9 mouse cellular contexts compared by ENCODE assay signal in the genomic region with DNA sequence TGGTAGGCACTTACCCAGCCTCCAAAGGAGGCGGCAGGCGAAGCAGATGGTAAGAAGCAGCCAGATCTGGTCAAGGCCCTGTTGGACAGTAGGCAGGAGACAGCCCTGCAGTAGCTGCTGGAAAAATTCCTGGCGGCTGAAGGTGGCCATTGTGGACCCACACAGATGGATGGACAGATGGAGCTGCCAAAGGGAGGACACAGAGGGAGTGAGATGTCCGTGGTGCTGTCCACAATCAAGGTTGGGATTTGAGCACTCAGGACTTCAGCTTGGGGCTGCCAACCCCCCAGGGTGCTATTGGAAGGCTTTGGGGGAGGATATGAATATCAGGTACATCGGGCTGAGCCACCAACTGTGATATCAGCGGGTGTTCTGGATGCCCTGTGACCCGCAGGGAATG. TPM values are rescaled to one million over a fixed set of nuclear protein-coding genes. Genes with fewer than 3 reads are reported as not detected.
DNase-seq lines count a peak whose midpoint lies in the region; ATAC-seq and TF ChIP-seq lines count a peak whose summit lies in the region.
"Had no signal": no experiment of that assay in that cellular context is flagged by ENCODE, and none has a peak within 500 bp of the region (broad histone marks: within the 10 kb centered on the region; RNA-seq: fewer than 3 reads in every experiment).

No protein-coding gene starts in this region.

- TF ChIP-seq POLR2A in kidney, adult 2 months (IDR thresholded peaks at IDR 0.05; ENCODE audit: low read depth, low read length): no peak

- no peaks in the 10 kb centered on the region for H3K9me3 ChIP-seq in forebrain, embryonic 15.5 days
- no peaks in the 10 kb centered on the region for H3K9me3 ChIP-seq in liver, postnatal 0 days (ENCODE audit: low read length)
- H3K9me3 ChIP-seq: G1E had no signal

- 51% methylated on average over 7 of the region's 7 CpGs for WGBS in kidney, adult 2 months
- 36% methylated on average over 7 of the region's 7 CpGs for WGBS in forebrain, embryonic 15.5 days
- 43% methylated on average over 7 of the region's 7 CpGs for WGBS in liver, postnatal 0 days (ENCODE audit: insufficient replicate concordance)

- peak overlapping the region; percentile 63 for H3K9ac ChIP-seq in forebrain, embryonic 15.5 days (replicated peaks)
- H3K9ac ChIP-seq in liver, postnatal 0 days (replicated peaks): no peak overlapping the region

- ATAC-seq in cerebellum, adult (ENCODE audit: insufficient number of reproducible peaks, low FRiP score, low TSS enrichment): peak; percentile 90
- peak; percentile 20; the same call in 1 of the 2 replicates for ATAC-seq in forebrain, embryonic 15.5 days (replicated peaks)
- ATAC-seq in liver, postnatal 0 days: no peak

- no peak for TF ChIP-seq CTCF in kidney, adult 2 months (conservative IDR thresholded peaks at IDR 0.05; ENCODE audit: insufficient read depth, insufficient read length, low read depth, low read length)
- TF ChIP-seq CTCF in liver, postnatal 0 days (IDR thresholded peaks at IDR 0.05; ENCODE audit: low read depth): no peak

- no peaks in the 10 kb centered on the region for H3K4me1 ChIP-seq in kidney, adult 2 months (ENCODE audit: control insufficient read depth, insufficient read depth, low read length)
- H3K4me1 ChIP-seq in forebrain, embryonic 15.5 days: peaks cover 7% of the 10 kb centered on the region
- no peaks in the 10 kb centered on the region for H3K4me1 ChIP-seq in liver, postnatal 0 days (ENCODE audit: insufficient read depth)

- no peak overlapping the region for H3K27ac ChIP-seq in kidney, adult 2 months (ENCODE audit: insufficient read depth, low read depth, low read length)
- no peak overlapping the region for H3K27ac ChIP-seq in forebrain, embryonic 15.5 days (replicated peaks)
- no peak overlapping the region for H3K27ac ChIP-seq in liver, postnatal 0 days (ENCODE audit: low read depth)

- DNase-seq in kidney, adult 2 months: no peak
- no peak for DNase-seq in kidney, postnatal 36 days
- no peak for DNase-seq in liver, postnatal 0 days
- no peak for DNase-seq in spleen, adult 12 weeks (ENCODE audit: low spot score)
- no peak for DNase-seq in adipocyte (ENCODE audit: low spot score)
- DNase-seq in gastrocnemius, adult 8-10 months (ENCODE audit: low spot score in 2 of 2): no peak

- peak overlapping the region; percentile 78 for H3K4me3 ChIP-seq in kidney, adult 2 months (ENCODE audit: insufficient read depth, low read depth, low read length)
- peak overlapping the region; percentile 60 for H3K4me3 ChIP-seq in forebrain, embryonic 15.5 days
- H3K4me3 ChIP-seq in liver, postnatal 0 days (ENCODE audit: low read depth, low read length): no peak overlapping the region

- H3K36me3 ChIP-seq in kidney, adult 2 months (ENCODE audit: control insufficient read depth, insufficient read depth, low read length): no peaks in the 10 kb centered on the region
- H3K36me3 ChIP-seq in forebrain, embryonic 15.5 days: no peaks in the 10 kb centered on the region
- no peaks in the 10 kb centered on the region for H3K36me3 ChIP-seq in liver, postnatal 0 days (replicated peaks; ENCODE audit: insufficient read depth, low read length)
- H3K36me3 ChIP-seq: G1E had no signal

- TF ChIP-seq EP300 in liver, postnatal 0 days (IDR thresholded peaks at IDR 0.05; ENCODE audit: low read depth): no peak

- H3K4me2 ChIP-seq in forebrain, embryonic 15.5 days (replicated peaks): peak overlapping the region; percentile 54
- peak overlapping the region; percentile 68 for H3K4me2 ChIP-seq in liver, postnatal 0 days (ENCODE audit: low read depth, low read length)

- no peaks in the 10 kb centered on the region for H3K27me3 ChIP-seq in kidney, adult 2 months (replicated peaks; ENCODE audit: control insufficient read depth, insufficient read depth, low read length)
- H3K27me3 ChIP-seq in forebrain, embryonic 15.5 days: no peaks in the 10 kb centered on the region
- H3K27me3 ChIP-seq in liver, postnatal 0 days (ENCODE audit: insufficient read depth, low read length): no peaks in the 10 kb centered on the region

RNA-seq across cellular contexts. Expression of a gene that starts 0.8 kb away (rescaled TPM):
- polyA plus RNA-seq in kidney, adult 2 months (2012; rRNA removed): 20.7 and 24.8 TPM in 2 replicates
- polyA plus RNA-seq in forebrain, embryonic 15.5 days (2015; fragmentation: Nextera tagmentation; extraction: Ambion mirVana): 39.5 and 43.5 TPM in 2 replicates
- polyA plus RNA-seq in liver, postnatal 0 days (2015; fragmentation: Nextera tagmentation; extraction: Ambion mirVana): 1.5 and 1.9 TPM in 2 replicates
- 1 to 10 TPM; 3.3 to 5.1 (median 4.2) TPM for total RNA-seq in gastrocnemius, adult 8-10 months (2022)

RNA-seq across cellular contexts. Expression of a gene that starts 12.2 kb away (rescaled TPM):
- polyA plus RNA-seq in kidney, adult 2 months (2012; rRNA removed): 180 and 192 TPM in 2 replicates
- 21.7 and 24.0 TPM in 2 replicates for polyA plus RNA-seq in forebrain, embryonic 15.5 days (2015; fragmentation: Nextera tagmentation; extraction: Ambion mirVana)
- polyA plus RNA-seq in liver, postnatal 0 days (2015; fragmentation: Nextera tagmentation; extraction: Ambion mirVana): 74.7 and 84.5 TPM in 2 replicates
- total RNA-seq in gastrocnemius, adult 8-10 months (2022): 1 to 10 TPM; 5.4 to 8.3 (median 7.0) TPM

RNA-seq across cellular contexts. Expression of a gene that starts 29.6 kb away (rescaled TPM):
- polyA plus RNA-seq in kidney, adult 2 months (2012; rRNA removed): 17.0 and 19.0 TPM in 2 replicates
- 24.9 and 25.3 TPM in 2 replicates for polyA plus RNA-seq in forebrain, embryonic 15.5 days (2015; fragmentation: Nextera tagmentation; extraction: Ambion mirVana)
- 2.1 and 2.2 TPM in 2 replicates for polyA plus RNA-seq in liver, postnatal 0 days (2015; fragmentation: Nextera tagmentation; extraction: Ambion mirVana)
- 1 to 10 TPM; 2.3 to 3.6 (median 3.0) TPM for total RNA-seq in gastrocnemius, adult 8-10 months (2022)

RNA-seq across cellular contexts. Expression of a gene that starts 46.7 kb away (rescaled TPM):
- polyA plus RNA-seq in kidney, adult 2 months (2012; rRNA removed): 31.1 and 32.1 TPM in 2 replicates
- 51.1 and 54.3 TPM in 2 replicates for polyA plus RNA-seq in forebrain, embryonic 15.5 days (2015; fragmentation: Nextera tagmentation; extraction: Ambion mirVana)
- 16.4 and 17.7 TPM in 2 replicates for polyA plus RNA-seq in liver, postnatal 0 days (2015; fragmentation: Nextera tagmentation; extraction: Ambion mirVana)
- 10 to 100 TPM; 11.9 to 15.5 (median 14.0) TPM for total RNA-seq in gastrocnemius, adult 8-10 months (2022)

RNA-seq across cellular contexts. Expression of a gene that starts 59.9 kb away (rescaled TPM):
- 41.6 and 50.8 TPM in 2 replicates for polyA plus RNA-seq in kidney, adult 2 months (2012; rRNA removed)
- 381 and 393 TPM in 2 replicates for polyA plus RNA-seq in forebrain, embryonic 15.5 days (2015; fragmentation: Nextera tagmentation; extraction: Ambion mirVana)
- 413 and 415 TPM in 2 replicates for polyA plus RNA-seq in liver, postnatal 0 days (2015; fragmentation: Nextera tagmentation; extraction: Ambion mirVana)
- 100 to 1,000 TPM in 1 of 4 experiments, 10 to 100 TPM in 3; 45.7 to 121 (median 61.8) TPM for total RNA-seq in gastrocnemius, adult 8-10 months (2022)
